Mouse (Mus musculus) heart, adult 18-20 months (tissue): ENCODE results near the gene Akt1s1. TPM values are rescaled to one million over a fixed set of nuclear protein-coding genes. Genes with fewer than 3 reads are reported as not detected.

Source experiments
- DNase-seq, 2 experiments: peaks; one replicate each; pipeline ENCODE4 v3.0.0; 2021 to 2022; ENCODE audit warnings: mixed read lengths in 1 of 2
- long read RNA-seq, 2 experiments: library from polyadenylated mRNA; stranded (forward); transcript quantifications; one replicate each; pipeline ENCODE4 v2.0.0; 2021
- total RNA-seq, 2 experiments: library from RNA; stranded (reverse); gene quantifications; 2 replicates each; pipeline ENCODE4 v1.2.3; 2021

The Akt1s1 gene
- 10 to 100 TPM; 65.1 to 67.1 TPM for total RNA-seq
- long read RNA-seq, experiment 1, transcript Akt1s1-203 (5 exons, 1,160 nt), result major isoform, 11 of 33 reads
- long read RNA-seq, experiment 1, transcript Akt1s1-204 (5 exons, 1,812 nt), result minor isoform, 8 of 33 reads
- long read RNA-seq, experiment 1, partial matches to known transcripts, result 5 of 33 reads
- long read RNA-seq, experiment 1, other reads (novel, unspliced or antisense), result 9 of 33 reads
- long read RNA-seq, experiment 2, transcript Akt1s1-204 (5 exons, 1,812 nt), result major isoform, 5 of 16 reads
- long read RNA-seq, experiment 2, partial matches to known transcripts, result 3 of 16 reads
- long read RNA-seq, experiment 2, other reads (novel, unspliced or antisense), result 4 of 16 reads

DNA sequence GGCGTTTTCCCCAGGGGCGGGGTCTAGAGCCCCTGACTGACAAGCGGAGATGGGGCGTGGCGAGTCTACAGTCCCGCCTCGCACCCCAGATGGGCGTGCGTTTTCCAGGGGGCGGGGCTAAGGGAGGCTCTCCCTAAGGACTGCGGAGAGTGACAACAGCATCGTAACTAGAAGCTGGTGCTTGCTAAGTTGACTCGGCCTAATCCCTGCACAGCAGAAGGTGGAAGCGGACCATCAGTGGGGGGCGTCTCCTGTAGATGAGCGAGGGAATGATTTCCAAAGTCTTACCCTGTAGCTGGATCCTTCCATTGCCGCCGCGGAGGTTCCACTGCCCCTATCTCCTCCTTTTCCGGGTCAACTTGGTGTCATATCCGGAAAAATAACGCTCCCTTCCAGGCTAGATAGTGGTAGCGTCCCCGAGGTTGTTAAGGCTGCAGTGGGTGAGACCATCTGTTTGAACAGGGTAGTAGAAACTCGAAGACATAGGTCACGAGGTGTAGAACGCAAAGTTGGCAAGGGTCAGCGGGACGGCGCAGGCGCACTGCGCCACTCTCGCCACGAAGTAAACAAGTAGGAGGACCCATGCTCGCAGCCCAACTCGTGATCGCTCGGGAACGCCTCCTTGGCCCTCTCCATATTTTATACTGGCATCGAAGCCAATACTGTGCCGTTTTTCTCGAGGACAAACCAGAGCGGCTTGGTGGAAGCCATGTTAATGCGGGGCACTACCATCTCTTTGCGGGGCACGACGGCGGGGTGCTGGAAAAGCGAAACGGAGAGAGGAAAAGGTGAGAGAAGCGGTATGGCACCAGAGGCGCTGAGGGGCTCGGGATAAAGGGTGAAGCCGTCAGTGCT, at the start of gene Akt1s1, which contains the start of gene Tbc1d17:
Gene Akt1s1, plus strand, starts transcription at position 431 of the 855 bp plus-strand sequence.
Gene Tbc1d17, minus strand, starts transcription at position 519 of the 855 bp plus-strand sequence.
- DNase-seq, result peak; percentile 99 to 100

DNA sequence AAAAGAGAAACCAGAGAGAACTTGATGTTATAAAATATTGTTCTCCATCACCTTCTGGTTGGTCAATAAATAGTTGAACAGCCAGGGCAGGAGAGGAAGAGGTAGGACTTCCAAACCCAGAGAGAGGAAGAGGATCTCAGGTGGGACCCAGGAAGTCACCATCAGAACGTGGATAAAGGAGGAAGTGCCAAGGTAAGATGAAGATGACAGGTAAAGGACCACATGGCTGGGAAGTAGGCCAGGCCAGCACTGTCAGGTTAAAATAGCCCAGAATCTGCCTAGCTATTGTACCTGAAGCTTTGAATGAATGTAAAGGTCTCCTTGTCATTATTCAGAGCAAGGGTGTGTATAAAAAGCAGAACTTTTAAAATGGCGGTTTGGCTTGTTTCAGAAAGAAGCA, 39.9 kb upstream of the Akt1s1 start:
- DNase-seq, result no peak

DNA sequence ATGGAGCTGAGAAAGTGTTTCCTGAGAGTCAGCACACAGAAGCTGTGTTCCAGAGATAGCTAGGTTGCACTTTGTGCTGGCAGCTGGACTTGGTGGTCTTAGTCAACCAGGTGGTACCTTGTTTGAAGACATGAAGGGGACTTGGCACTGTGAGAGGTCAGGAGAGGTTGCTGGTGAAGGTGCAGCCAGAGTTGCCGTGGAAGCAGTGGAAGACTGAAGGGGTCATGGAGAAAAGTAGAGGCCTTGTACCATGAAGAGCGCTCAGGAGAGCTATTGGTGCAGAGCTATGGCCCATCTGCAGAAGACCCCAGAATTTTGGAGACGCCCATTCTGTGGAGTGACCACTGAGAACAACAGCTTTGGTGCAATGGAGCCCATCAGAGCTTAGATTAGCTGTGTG, 39.3 kb upstream of the Akt1s1 start:
- no peak for DNase-seq

DNA sequence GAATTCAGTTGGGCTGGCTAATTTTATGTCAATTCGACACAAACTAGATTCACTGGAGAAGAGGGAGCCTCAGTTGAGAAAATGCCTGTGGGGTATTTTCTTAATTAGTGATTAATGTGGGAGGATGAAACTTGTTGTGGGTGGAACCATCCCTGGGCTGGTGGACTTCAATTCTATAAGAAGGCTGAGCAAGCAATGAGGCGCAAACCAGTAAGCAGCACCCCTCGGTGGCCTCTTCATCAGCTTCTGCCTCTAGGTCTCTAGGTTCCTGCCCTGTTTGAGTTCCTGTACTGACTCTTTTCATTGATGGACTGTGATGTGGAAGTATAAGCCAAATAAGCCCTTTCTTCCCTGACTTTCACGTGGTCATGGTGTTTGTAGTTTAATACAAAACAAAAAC, 38.4 kb upstream of the Akt1s1 start:
- no peak for DNase-seq

DNA sequence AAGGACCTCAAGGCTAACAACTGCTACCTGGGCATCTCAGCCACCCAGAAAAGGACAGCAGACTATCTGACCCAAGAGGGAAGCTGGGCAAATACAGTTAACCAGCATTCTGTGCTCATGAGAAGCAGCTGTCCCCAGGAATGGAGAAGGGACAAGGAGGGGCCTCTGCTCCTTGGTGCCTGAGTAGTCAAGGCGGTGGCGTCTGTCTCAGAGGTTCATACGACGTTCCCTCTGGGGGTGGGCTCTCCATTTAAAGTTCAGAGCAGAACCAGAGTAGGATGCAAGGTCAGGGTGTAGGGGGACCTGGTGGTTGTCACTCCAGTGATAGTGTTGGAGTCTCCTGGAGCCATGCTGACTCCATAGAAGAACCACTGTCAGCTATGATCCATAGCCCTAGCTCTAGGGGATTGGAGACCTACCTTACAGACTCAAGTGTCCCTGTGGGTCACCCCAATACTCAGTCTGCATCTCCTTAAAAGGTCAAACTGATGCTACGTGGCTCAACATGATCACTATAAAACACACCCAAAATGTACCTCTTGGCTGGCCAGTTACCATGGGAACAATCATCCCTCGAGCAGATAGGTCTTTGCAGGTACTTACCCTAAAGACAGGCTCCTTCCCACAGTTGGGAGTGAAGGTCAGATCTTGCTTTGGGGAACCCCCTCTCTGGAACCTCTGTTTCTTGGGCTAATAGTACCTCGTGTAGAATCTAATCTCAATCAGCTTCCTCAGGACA, 37.8 kb upstream of the Akt1s1 start:
- DNase-seq, result no peak

DNA sequence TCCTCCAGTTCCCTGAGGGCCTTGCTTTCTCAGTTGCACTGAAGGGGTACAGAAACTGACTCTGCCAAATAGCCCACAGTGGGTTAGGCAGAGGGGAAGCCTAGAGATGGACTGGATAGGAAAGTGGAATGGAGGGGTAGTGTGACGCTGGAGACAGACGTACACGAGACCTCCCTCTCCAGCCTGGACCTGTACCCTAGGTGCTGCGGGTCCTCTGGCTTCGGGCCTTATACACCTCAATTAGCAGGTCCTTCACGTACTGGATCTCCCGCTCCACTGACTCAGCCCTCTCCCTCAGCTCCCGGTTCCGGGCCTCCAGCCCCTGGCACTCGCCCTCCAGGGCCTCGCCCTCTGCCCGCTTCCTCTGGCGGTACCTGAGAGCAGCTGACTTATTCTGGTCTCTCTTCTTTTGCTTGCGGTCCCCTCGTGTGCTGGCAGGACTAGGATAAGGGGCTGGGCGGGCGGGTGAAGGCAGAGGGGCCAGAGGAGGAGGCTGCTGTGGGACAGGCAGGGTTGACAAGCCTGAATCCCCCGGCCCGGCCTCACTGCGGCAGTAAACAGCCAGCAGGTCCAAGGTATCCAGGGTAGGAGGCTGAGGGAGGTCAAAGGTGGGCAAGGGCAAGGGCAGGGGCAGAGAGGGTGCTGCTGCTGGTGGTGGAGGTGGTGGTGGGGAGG, 36.0 kb upstream of the Akt1s1 start:
- no peak for DNase-seq

DNA sequence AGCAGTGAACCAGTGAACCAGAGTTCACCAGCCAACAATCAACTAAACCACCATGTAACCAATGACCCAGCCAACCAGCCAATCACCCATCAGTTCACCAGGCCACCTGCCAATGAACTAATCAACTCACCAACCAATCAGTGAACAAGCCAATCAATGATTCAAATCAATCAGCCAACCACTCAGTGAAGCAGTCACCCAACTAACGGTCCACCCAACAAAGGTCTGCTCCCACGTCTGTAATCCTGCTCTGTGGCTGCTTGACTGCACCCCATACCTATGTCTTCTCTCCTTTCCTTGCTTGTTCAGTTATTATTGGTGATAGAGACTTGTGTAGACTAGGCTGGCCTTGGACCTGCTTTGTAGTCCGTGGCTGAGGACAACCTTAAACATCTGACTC, 34.8 kb upstream of the Akt1s1 start:
- no peak for DNase-seq

DNA sequence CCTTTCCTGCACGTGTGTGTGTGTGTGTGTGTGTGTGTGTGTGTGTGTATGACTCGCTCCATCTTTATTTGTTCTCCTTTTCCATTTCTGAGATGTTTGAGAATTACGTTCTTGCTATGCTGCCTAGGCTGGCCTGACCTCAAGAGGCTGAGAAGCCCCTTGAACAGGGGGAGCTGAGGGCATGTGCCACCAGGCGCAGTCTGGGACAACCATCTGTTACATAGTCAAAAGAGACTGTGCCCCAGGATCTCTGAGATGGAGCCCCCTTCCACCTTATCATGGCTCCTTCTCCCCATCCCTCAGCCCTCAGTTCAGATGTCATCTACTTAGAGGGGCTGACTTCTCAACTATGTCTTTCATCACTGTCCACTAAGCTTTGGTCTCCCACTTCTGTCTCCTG, 34.4 kb upstream of the Akt1s1 start:
- DNase-seq, result peak in 1 of 2 experiments; percentile 5

DNA sequence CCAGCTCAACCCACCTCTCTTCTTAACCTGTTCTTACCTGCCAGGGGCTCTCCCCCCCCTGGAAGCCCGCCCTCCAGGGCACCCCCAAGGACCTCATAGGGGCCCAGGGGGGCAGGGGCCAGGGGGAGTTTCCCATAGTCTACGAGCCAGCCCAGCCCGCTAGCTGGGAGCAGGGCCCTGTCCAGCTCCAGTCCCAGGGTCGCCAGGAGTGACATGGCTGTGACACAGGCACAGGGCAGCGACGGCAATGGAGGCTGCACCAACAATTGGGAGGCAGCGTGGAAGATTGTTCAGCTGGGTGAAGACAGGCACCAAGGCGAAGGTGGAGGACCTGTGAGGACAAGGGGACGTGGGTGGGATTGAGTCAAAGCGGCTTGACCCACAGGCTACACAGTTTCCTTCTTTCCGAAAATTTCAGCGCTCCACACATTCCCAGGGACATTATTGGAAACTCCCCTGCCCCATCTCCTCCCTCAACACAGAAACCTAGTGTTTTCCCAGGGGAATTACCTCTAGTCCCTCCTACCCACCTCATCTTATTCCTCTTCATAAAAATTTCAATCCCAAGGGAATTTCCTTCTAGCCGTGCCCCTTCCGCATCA, 33.7 kb upstream of the Akt1s1 start:
- no peak for DNase-seq

DNA sequence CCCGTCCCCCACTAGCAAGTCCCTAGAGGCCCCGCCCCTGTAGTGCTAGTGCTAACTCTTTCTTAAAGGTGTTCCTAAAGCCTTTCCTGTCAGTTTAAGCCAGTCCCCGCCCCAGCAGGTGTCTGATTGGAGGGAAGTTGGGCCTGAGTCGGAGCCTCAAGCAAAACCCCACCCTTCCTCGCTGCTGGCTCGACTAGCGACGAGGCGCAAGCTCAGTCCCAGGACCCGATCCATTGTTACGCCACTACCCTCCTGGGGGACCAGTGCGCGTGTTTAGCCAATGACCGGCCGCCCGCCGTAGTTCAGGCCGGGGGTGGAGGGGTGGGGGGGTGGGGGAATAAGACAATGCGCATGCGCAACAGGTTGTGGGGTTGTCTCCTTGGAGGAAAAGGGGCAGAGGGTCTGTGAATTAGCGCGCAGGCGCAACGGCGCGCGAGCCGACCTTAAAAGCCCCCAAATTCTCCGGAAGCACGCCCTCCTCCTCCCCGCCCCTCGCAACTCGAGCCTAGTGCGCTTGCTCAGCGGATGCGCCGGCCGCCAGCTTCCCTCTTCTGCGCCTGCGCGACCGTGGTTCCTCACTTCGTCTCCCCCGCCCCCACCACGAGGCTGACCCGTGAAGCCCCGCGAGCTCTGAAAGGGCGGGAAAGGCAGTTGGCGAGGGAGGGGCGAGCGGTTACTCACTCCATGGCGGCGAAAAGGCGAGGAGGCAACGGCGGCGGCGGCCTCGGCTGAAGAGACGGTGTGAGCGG, 32.9 kb upstream of the Akt1s1 start, which contains the start of the genes Nup62 and Il4i1:
Gene Nup62, plus strand, starts transcription at position 368 of the 749 bp plus-strand sequence.
Gene Il4i1, plus strand, starts transcription at position 667 of the 749 bp plus-strand sequence.
- peak; percentile 99 for DNase-seq

DNA sequence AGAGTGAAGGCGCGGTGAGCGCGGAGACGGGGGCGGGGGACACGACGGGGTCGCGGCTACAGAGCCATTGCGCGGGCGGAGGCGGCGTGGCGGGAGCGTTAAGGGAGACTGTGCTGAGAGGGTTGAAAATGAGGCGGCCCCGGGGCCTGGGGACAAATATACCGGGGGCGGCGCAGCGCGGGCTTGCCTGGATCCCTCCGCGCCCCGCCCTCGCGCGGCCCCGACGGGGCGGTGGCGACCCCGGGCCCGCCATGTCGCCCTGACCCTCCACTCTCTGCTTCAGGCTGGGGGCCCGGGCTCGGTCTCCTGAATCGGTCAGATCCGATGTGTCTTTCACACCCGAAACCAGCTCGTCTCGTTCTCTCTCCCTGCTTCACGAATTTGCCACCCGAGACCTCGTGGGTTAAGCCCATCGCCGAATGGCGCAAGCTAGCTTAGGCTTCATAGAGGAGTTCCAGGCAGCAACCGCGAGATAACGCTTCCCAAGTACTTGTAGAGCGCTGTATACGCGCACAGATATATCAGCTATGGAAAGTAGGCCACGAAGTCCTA, 32.2 kb upstream of the Akt1s1 start, which contains the start of gene Atf5:
Gene Atf5, minus strand, starts transcription at position 189 of the 552 bp plus-strand sequence.
- DNase-seq, result peak in 1 of 2 experiments; percentile 82

DNA sequence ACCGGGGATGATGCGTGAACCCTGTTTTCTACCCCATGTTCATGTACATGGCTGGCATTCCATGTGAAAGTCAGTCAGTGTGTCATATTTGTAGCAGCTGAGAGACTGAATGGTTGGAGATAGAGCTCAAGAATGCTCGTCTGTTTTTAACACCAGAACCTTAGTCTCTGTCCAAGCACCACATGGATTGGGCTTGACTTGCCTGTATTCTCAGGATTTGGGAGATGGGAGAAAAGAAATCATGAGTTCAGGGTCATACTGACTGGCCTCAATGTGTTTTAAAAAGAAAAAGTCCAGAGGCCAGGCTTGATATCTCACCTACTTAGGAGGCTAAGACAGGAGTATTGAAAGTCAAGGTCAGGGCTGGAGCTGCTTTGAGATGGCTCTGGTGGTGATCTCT, 31.4 kb upstream of the Akt1s1 start:
- peak in 1 of 2 experiments; percentile 25 for DNase-seq

DNA sequence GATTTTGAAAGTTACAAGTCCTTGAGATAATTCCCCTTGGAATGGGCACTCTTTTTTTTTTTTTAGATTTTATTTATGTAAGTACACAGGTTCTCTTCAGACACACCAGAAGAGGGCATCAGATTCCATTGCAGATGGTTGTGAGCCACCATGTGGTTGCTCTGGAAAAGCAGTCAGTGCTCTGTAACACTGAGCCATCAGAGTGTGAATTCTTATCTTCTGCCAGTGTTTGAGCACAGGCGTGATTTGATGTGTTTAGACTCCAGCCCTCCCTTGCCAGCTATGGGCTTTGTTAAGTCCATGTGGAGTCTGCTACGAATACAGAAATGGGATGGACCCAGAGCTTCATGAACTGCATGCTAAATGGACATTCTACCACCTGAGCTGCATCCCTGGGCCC, 30.6 kb upstream of the Akt1s1 start:
- DNase-seq, result peak in 1 of 2 experiments; percentile 32

DNA sequence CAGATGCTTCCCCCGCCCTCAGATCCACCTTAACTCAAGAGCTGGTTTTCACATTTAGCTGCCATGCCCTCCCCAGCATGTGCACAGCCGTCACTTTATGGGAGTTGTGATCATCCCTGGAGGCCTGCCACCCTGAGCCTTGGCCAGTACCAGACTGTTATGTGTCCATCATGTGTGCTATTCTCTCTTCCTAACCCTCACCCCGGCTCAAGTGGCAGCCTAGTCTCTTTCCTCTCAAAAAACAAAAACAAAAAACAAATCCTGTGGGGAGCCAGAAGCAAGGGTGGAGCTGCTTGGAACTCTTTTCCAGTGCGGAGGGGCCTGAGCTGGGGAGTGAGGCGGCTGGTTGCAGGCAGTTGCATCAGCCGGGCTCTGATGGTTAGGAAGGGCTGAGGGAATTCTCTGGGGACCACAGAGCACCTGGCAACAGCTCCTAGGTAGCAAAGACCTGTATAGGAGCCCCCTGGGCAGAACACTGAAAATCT, 30.0 kb upstream of the Akt1s1 start:
- peak; percentile 69 to 77 for DNase-seq

DNA sequence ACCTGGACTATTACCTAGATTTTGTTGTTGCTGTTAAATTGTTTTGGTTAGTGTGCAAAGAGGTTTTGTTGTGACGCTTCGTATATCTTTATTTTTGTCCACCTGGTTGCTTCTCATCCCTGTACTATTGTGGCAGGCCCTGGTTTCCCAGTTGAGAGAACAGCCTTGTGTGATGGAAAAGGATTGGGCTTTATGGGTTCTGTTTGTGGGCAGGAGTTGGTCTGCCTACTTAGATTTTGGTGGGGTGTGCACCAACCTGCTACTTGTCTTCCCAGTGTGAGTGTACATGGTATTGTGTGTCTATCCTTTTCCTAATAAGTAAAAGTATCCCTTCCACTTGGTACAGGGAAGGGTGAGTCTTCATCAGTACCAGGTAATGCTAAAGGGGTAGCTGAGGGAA, 29.4 kb upstream of the Akt1s1 start:
- no peak for DNase-seq

DNA sequence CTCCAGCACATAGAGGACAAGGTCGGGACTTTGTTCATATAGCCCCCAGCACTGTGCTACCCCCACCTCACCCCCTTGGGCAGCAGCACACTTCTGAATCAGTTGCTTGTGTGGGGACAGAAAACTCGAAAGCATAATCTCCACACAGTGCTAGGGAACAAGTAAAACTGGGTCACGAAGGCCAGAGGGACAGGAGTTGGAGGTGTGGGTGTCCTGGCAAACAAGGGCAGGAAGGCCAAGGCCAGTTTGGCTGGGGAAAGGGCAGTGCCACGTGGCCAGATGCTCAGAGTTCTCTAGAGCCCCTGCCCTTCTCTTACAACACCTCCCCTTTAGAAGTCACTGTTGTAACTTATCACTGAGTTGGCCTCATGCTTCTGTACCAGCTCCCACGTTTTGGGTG, 28.9 kb upstream of the Akt1s1 start:
- DNase-seq, result peak in 1 of 2 experiments; percentile 36

DNA sequence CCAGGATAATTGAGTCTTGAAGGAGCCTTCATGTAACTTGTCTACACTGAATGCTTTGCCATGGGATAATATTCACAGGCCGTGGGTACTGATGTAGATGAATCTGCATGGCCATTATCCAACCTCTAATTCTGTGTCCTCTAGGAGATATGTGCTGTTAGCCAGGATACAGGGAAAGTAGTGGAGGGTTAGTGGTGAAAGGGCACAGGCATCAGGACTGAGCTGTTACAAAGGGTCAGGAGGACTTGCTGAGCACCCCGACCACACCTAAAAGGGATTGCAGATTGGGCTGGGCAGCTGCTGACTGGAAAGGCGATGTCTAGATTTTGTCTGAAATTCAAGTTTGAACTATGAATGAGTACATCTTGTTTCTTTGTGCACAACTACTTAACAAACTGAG, 28.3 kb upstream of the Akt1s1 start:
- DNase-seq, result no peak

DNA sequence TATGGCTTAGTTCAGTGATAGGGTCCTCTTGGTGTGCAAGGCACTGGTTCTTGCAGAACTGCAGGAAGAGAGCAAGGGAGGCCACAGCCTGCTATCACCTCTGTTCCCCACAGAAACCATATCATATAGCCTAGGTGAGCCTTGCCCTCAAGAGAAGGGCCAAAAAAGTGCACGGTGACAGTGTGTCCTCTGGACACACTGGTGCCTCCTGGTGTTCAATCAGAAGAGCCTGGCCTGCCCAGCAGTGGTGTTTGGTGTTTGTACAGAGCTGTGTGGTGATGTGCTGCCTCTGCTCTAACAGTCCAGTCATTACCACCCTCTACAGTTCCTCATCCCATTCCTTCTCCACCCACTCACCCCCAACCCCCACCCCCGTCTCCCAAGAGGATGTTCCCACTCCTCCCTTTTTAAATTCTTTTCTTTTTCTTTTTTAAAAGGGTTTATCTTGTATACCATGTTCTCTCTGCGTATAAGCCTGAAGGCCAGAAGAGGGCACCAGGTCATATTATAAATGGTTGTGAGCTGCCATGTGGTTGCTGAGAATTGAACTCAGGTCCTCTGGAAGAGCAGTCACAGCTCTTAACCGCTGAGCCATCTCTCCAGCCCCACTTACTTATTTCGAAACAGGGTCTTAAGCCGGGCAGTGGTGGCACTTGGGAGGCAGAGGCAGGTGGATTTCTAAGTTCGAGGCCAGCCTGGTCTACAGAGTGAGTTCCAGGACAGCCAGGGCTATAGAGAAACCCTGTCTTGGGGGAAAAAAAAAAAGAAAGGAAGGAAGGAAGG, 26.9 kb upstream of the Akt1s1 start:
- peak in 1 of 2 experiments; percentile 0 for DNase-seq

DNA sequence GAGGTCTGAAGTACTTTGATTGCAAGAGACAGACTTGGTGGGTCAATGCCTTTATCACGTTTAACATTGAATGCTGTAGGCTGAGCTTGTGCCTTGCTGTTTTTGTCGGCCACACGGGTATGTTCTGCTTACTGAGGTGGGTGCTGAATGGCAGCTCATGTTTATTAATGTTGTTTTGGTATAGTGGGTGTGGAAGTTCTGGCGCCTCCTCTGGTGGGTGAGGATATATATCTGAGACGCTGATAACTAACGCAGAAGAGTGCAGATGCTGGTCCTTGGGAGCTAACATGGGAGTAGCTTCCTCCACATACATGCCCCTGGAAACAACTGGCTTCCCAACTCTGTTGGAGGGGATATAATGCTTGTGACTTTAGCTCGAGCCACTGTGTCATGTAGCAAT, 25.4 kb upstream of the Akt1s1 start:
- no peak for DNase-seq
